Mouse (Mus musculus): ENCODE data around the gene Dennd2d. TPM values are rescaled to one million over a fixed set of nuclear protein-coding genes. Genes with fewer than 3 reads are reported as not detected.

Dennd2d gene
- polyA plus RNA-seq, 1 experiment, result 4.9 TPM

GRCm38 (mm10) chr3:106522730-106523129, 40.5 kb downstream of the Dennd2d start:
- no peaks in the 10 kb centered on the region for H3K27me3 ChIP-seq (ENCODE audit: control insufficient read depth, insufficient read depth, insufficient read length)
- peaks cover 6% of the 10 kb centered on the region for H3K79me2 ChIP-seq (ENCODE audit: control insufficient read depth, insufficient read depth)

GRCm38 (mm10) chr3:106526411-106526810, 44.2 kb downstream of the Dennd2d start:
- no peak overlapping the region for H3K4me3 ChIP-seq
- no peak overlapping the region for H3K4me2 ChIP-seq (ENCODE audit: low read depth)
- TF ChIP-seq MYOG (IDR thresholded peaks at IDR 0.05; ENCODE audit: control insufficient read depth in 1 of 3, insufficient read depth in 1 of 3, insufficient read length in 2 of 3, low read depth in 2 of 3) (no peak), CEBPB (IDR thresholded peaks at IDR 0.05; ENCODE audit: insufficient read depth, poor library complexity, severe bottlenecking) (no peak), USF1 (IDR thresholded peaks at IDR 0.05; ENCODE audit: low read depth) (no peak)
- peaks cover 5% of the 10 kb centered on the region for H3K36me3 ChIP-seq (ENCODE audit: control insufficient read depth, insufficient read depth)
- H3K79me2 ChIP-seq (ENCODE audit: control insufficient read depth, insufficient read depth), result peaks cover 6% of the 10 kb centered on the region
- H3K27me3 ChIP-seq (ENCODE audit: control insufficient read depth, insufficient read depth, insufficient read length), result no peaks in the 10 kb centered on the region
- no peak overlapping the region for H3ac ChIP-seq (ENCODE audit: control insufficient read depth, insufficient read length)

More at GRCm38 (mm10) chr3:106522730-106523129, 40.5 kb downstream of the Dennd2d start:
- Histone ChIP-seq H3K4me3 (no peak overlapping the region), H3K4me2 (ENCODE audit: low read depth) (no peak overlapping the region), H3ac (ENCODE audit: control insufficient read depth, insufficient read length) (no peak overlapping the region), H3K36me3 (ENCODE audit: control insufficient read depth, insufficient read depth) (peaks cover 12% of the 10 kb centered on the region)
- no peak for TF ChIP-seq POLR2A (IDR thresholded peaks at IDR 0.05; ENCODE audit: insufficient read length, low read depth)
- TF ChIP-seq SRF (IDR thresholded peaks at IDR 0.05; ENCODE audit: control insufficient read depth, insufficient read length, low read depth), result no peak
- no peak for TF ChIP-seq TCF3 (IDR thresholded peaks at IDR 0.05; ENCODE audit: insufficient read length, low read depth)
- TF ChIP-seq REST (IDR thresholded peaks at IDR 0.05; ENCODE audit: insufficient read depth, insufficient read length), result no peak
- no peak for TF ChIP-seq CEBPB (IDR thresholded peaks at IDR 0.05; ENCODE audit: insufficient read depth, poor library complexity, severe bottlenecking)
- TF ChIP-seq E2F4 (IDR thresholded peaks at IDR 0.05; ENCODE audit: insufficient read depth), result no peak
- no peak for TF ChIP-seq USF1 (IDR thresholded peaks at IDR 0.05; ENCODE audit: low read depth)
- TF ChIP-seq MYOG (IDR thresholded peaks at IDR 0.05; ENCODE audit: control insufficient read depth in 1 of 3, insufficient read depth in 1 of 3, insufficient read length in 2 of 3, low read depth in 2 of 3), result no peak
- TF ChIP-seq TCF12 (IDR thresholded peaks at IDR 0.05; ENCODE audit: insufficient read depth, poor library complexity, severe bottlenecking), result no peak

GRCm38 (mm10) chr3:106528032-106528431, 45.8 kb downstream of the Dennd2d start:
- peaks cover 9% of the 10 kb centered on the region for H3K36me3 ChIP-seq (ENCODE audit: control insufficient read depth, insufficient read depth)
- no peaks in the 10 kb centered on the region for H3K27me3 ChIP-seq (ENCODE audit: control insufficient read depth, insufficient read depth, insufficient read length)
- H3K79me2 ChIP-seq (ENCODE audit: control insufficient read depth, insufficient read depth), result no peaks in the 10 kb centered on the region
- no peak overlapping the region for H3ac ChIP-seq (ENCODE audit: control insufficient read depth, insufficient read length)
- TF ChIP-seq CEBPB (IDR thresholded peaks at IDR 0.05; ENCODE audit: insufficient read depth, poor library complexity, severe bottlenecking), result no peak
- TF ChIP-seq TCF12 (IDR thresholded peaks at IDR 0.05; ENCODE audit: insufficient read depth, poor library complexity, severe bottlenecking), result no peak
- TF ChIP-seq TCF3 (IDR thresholded peaks at IDR 0.05; ENCODE audit: insufficient read length, low read depth), result no peak
- no peak for TF ChIP-seq POLR2AphosphoS2 (IDR thresholded peaks at IDR 0.05; ENCODE audit: insufficient read length, low read depth)
- TF ChIP-seq E2F4 (IDR thresholded peaks at IDR 0.05; ENCODE audit: insufficient read depth), result no peak
- no peak for TF ChIP-seq MAX (IDR thresholded peaks at IDR 0.05; ENCODE audit: low read depth)
- no peak for TF ChIP-seq SRF (IDR thresholded peaks at IDR 0.05; ENCODE audit: control insufficient read depth, insufficient read length, low read depth)
- no peak for TF ChIP-seq MYOD1 (IDR thresholded peaks at IDR 0.05; ENCODE audit: control insufficient read depth in 1 of 3, insufficient read length in 2 of 3, low read depth in 2 of 3)
- no peak for TF ChIP-seq REST (IDR thresholded peaks at IDR 0.05; ENCODE audit: insufficient read depth, insufficient read length)
- TF ChIP-seq POLR2A (IDR thresholded peaks at IDR 0.05; ENCODE audit: insufficient read length, low read depth), result no peak
- no peak for TF ChIP-seq USF1 (IDR thresholded peaks at IDR 0.05; ENCODE audit: low read depth)
- no peak for TF ChIP-seq MYOG (IDR thresholded peaks at IDR 0.05; ENCODE audit: control insufficient read depth in 1 of 3, insufficient read depth in 1 of 3, insufficient read length in 2 of 3, low read depth in 2 of 3)
- H3K4me3 ChIP-seq, result no peak overlapping the region
- H3K4me2 ChIP-seq (ENCODE audit: low read depth), result no peak overlapping the region

GRCm38 (mm10) chr3:106533277-106533676, 51.1 kb downstream of the Dennd2d start:
- peaks cover 37% of the 10 kb centered on the region for H3K36me3 ChIP-seq (ENCODE audit: control insufficient read depth, insufficient read depth)
- H3K79me2 ChIP-seq (ENCODE audit: control insufficient read depth, insufficient read depth), result peaks cover 1% of the 10 kb centered on the region
- no peaks in the 10 kb centered on the region for H3K27me3 ChIP-seq (ENCODE audit: control insufficient read depth, insufficient read depth, insufficient read length)
- H3ac ChIP-seq (ENCODE audit: control insufficient read depth, insufficient read length), result no peak overlapping the region
- H3K4me2 ChIP-seq (ENCODE audit: low read depth), result no peak overlapping the region
- H3K4me3 ChIP-seq, result no peak overlapping the region
- TF ChIP-seq REST (IDR thresholded peaks at IDR 0.05; ENCODE audit: insufficient read depth, insufficient read length) (no peak), POLR2AphosphoS2 (IDR thresholded peaks at IDR 0.05; ENCODE audit: insufficient read length, low read depth) (no peak), MYOD1 (IDR thresholded peaks at IDR 0.05; ENCODE audit: control insufficient read depth in 1 of 3, insufficient read length in 2 of 3, low read depth in 2 of 3) (no peak), POLR2A (IDR thresholded peaks at IDR 0.05; ENCODE audit: insufficient read length, low read depth) (no peak), USF1 (IDR thresholded peaks at IDR 0.05; ENCODE audit: low read depth) (no peak), TCF3 (IDR thresholded peaks at IDR 0.05; ENCODE audit: insufficient read length, low read depth) (no peak)

GRCm38 (mm10) chr3:106544721-106545316, 62.6 kb downstream of the Dennd2d start:
- no peak for TF ChIP-seq MYOG (IDR thresholded peaks at IDR 0.05; ENCODE audit: control insufficient read depth in 1 of 3, insufficient read depth in 1 of 3, insufficient read length in 2 of 3, low read depth in 2 of 3)
- Histone ChIP-seq H3K4me2 (ENCODE audit: low read depth) (peak overlapping the region; percentile 83), H3K36me3 (ENCODE audit: control insufficient read depth, insufficient read depth) (peaks cover 6% of the 10 kb centered on the region), H3K4me3 (no peak overlapping the region), H3ac (ENCODE audit: control insufficient read depth, insufficient read length) (no peak overlapping the region), H3K79me2 (ENCODE audit: control insufficient read depth, insufficient read depth) (peaks cover 86% of the 10 kb centered on the region), H3K27me3 (ENCODE audit: control insufficient read depth, insufficient read depth, insufficient read length) (no peaks in the 10 kb centered on the region)
